In genomic region chr2:26131327-26131726, GRCm38 (mm10) we compare ENCODE assay signal across 29 mouse cellular contexts. TPM values are rescaled to one million over a fixed set of nuclear protein-coding genes. Genes with fewer than 3 reads are reported as not detected.
A peak's percentile ranks its signal among the peaks of the same experiment; 100 is the strongest.
DNase-seq lines count a peak whose midpoint lies in the region; ATAC-seq and TF ChIP-seq lines count a peak whose summit lies in the region.
"Had no signal": no experiment of that assay in that cellular context is flagged by ENCODE, and none has a peak within 500 bp of the region (broad histone marks: within the 10 kb centered on the region; RNA-seq: fewer than 3 reads in every experiment).

No protein-coding gene starts in this region.

- H3K9ac ChIP-seq in forebrain, embryonic 11.5 days (ENCODE audit: low read length): no peak overlapping the region
- no peak overlapping the region for H3K9ac ChIP-seq in liver, adult 2 months (ENCODE audit: low read depth, low read length)
- H3K9ac ChIP-seq in liver, postnatal 0 days (replicated peaks): no peak overlapping the region
- H3K9ac ChIP-seq: embryonic facial prominence, embryonic 13.5 days; forebrain, embryonic 13.5 days; intestine, embryonic 15.5 days; limb, embryonic 13.5 days; liver, embryonic 12.5 days had no signal

- 77% methylated on average over 2 of the region's 2 CpGs for WGBS in forebrain, embryonic 10.5 days
- WGBS in forebrain, embryonic 11.5 days: 81% methylated on average over 2 of the region's 2 CpGs
- WGBS in kidney, adult 2 months: 60% methylated on average over 2 of the region's 2 CpGs
- 12% methylated on average over 2 of the region's 2 CpGs for WGBS in liver, adult 2 months
- 60% methylated on average over 2 of the region's 2 CpGs for WGBS in liver, postnatal 0 days (ENCODE audit: insufficient replicate concordance)

- TF ChIP-seq POLR2A in kidney, adult 2 months (IDR thresholded peaks at IDR 0.05; ENCODE audit: low read depth, low read length): no peak
- TF ChIP-seq POLR2A in liver, adult 2 months (IDR thresholded peaks at IDR 0.05; ENCODE audit: extremely low read depth, insufficient read depth, low read length): no peak

- no peak overlapping the region for H3K4me3 ChIP-seq in forebrain, embryonic 10.5 days
- no peak overlapping the region for H3K4me3 ChIP-seq in forebrain, embryonic 11.5 days (ENCODE audit: low read depth, low read length)
- H3K4me3 ChIP-seq in kidney, adult 2 months (ENCODE audit: insufficient read depth, low read depth, low read length): no peak overlapping the region
- H3K4me3 ChIP-seq in liver, adult 2 months (ENCODE audit: insufficient read depth, low read depth, low read length): no peak overlapping the region
- no peak overlapping the region for H3K4me3 ChIP-seq in liver, postnatal 0 days (ENCODE audit: low read depth, low read length)
- H3K4me3 ChIP-seq: embryonic facial prominence, embryonic 13.5 days; erythroblast, embryonic 14.5 days; forebrain, embryonic 13.5 days; intestine, embryonic 15.5 days; limb, embryonic 13.5 days; liver, embryonic 12.5 days had no signal

- peak; percentile 47; the same call in 1 of the 2 replicates for TF ChIP-seq CTCF in kidney, adult 2 months (conservative IDR thresholded peaks at IDR 0.05; ENCODE audit: insufficient read depth, insufficient read length, low read depth, low read length)
- peak; percentile 60 for TF ChIP-seq CTCF in liver, adult 2 months (IDR thresholded peaks at IDR 0.05; ENCODE audit: low read depth, low read length)
- TF ChIP-seq CTCF in liver, postnatal 0 days (IDR thresholded peaks at IDR 0.05; ENCODE audit: low read depth): no peak

- H3K27me3 ChIP-seq in forebrain, embryonic 10.5 days (ENCODE audit: poor library complexity, severe bottlenecking): peaks cover 6% of the 10 kb centered on the region; the same call in 1 of the 2 replicates
- no peaks in the 10 kb centered on the region for H3K27me3 ChIP-seq in forebrain, embryonic 11.5 days (ENCODE audit: control insufficient read depth, insufficient read depth, low read length)
- no peaks in the 10 kb centered on the region for H3K27me3 ChIP-seq in kidney, adult 2 months (replicated peaks; ENCODE audit: control insufficient read depth, insufficient read depth, low read length)
- no peaks in the 10 kb centered on the region for H3K27me3 ChIP-seq in liver, adult 2 months (ENCODE audit: control insufficient read depth, insufficient read depth, low read length)
- no peaks in the 10 kb centered on the region for H3K27me3 ChIP-seq in liver, postnatal 0 days (ENCODE audit: insufficient read depth, low read length)
- H3K27me3 ChIP-seq: embryonic facial prominence, embryonic 13.5 days; forebrain, embryonic 13.5 days; intestine, embryonic 15.5 days; limb, embryonic 13.5 days had no signal

- no peak overlapping the region for H3K4me2 ChIP-seq in forebrain, embryonic 11.5 days (ENCODE audit: low read depth, low read length, severe bottlenecking)
- H3K4me2 ChIP-seq in liver, postnatal 0 days (ENCODE audit: low read depth, low read length): no peak overlapping the region
- H3K4me2 ChIP-seq: embryonic facial prominence, embryonic 13.5 days; forebrain, embryonic 13.5 days; heart, embryonic 11.5 days; intestine, embryonic 15.5 days; limb, embryonic 13.5 days; liver, embryonic 12.5 days had no signal

- no peaks in the 10 kb centered on the region for H3K9me3 ChIP-seq in forebrain, embryonic 10.5 days
- no peaks in the 10 kb centered on the region; the same call in 1 of the 2 replicates for H3K9me3 ChIP-seq in forebrain, embryonic 11.5 days (ENCODE audit: control insufficient read depth, low read length)
- no peaks in the 10 kb centered on the region for H3K9me3 ChIP-seq in liver, postnatal 0 days (ENCODE audit: low read length)
- H3K9me3 ChIP-seq: embryonic facial prominence, embryonic 13.5 days; forebrain, embryonic 13.5 days; intestine, embryonic 15.5 days; limb, embryonic 13.5 days; liver, embryonic 12.5 days had no signal

- peaks cover 35% of the 10 kb centered on the region for H3K4me1 ChIP-seq in forebrain, embryonic 10.5 days
- peaks cover 13% of the 10 kb centered on the region for H3K4me1 ChIP-seq in forebrain, embryonic 11.5 days (replicated peaks; ENCODE audit: control insufficient read depth, insufficient read depth, low read length)
- peaks cover 20% of the 10 kb centered on the region for H3K4me1 ChIP-seq in kidney, adult 2 months (ENCODE audit: control insufficient read depth, insufficient read depth, low read length)
- peaks cover 30% of the 10 kb centered on the region for H3K4me1 ChIP-seq in liver, adult 2 months (ENCODE audit: control insufficient read depth, insufficient read depth, low read length)
- peaks cover 24% of the 10 kb centered on the region for H3K4me1 ChIP-seq in liver, postnatal 0 days (ENCODE audit: insufficient read depth)

- DNase-seq in forebrain, embryonic 10.5 days (ENCODE audit: extremely low spot score, low spot score): no peak
- DNase-seq in forebrain, embryonic 11.5 days (ENCODE audit: low spot score): no peak
- peak; percentile 61 for DNase-seq in kidney, adult 2 months
- DNase-seq in kidney, adult 11 months: no peak
- DNase-seq in liver, adult 2 months (ENCODE audit: extremely low read depth, low read depth, low spot score): peak; percentile 82
- DNase-seq in liver, postnatal 0 days: no peak
- DNase-seq: adrenal gland, adult 8-10 months; cerebellum, adult 9-11 months; embryo, embryonic 11 days; gastrocnemius, postnatal 14 days; heart, adult 18-20 months; heart, postnatal 4 days; kidney, postnatal 10 days; lung, adult 18-20 months; lung, postnatal 4 days; midbrain, embryonic 14.5 days; right cerebral cortex, adult 18-20 months; thymus, adult 2 months; thymus, postnatal 4 days had no signal

- no peaks in the 10 kb centered on the region for H3K79me2 ChIP-seq in liver, adult 2 months (ENCODE audit: control insufficient read depth, insufficient read depth, low read length)

- H3K36me3 ChIP-seq in forebrain, embryonic 10.5 days (replicated peaks): peaks cover 10% of the 10 kb centered on the region
- H3K36me3 ChIP-seq in forebrain, embryonic 11.5 days (ENCODE audit: control insufficient read depth, insufficient read depth, low read length): no peaks in the 10 kb centered on the region
- H3K36me3 ChIP-seq in kidney, adult 2 months (ENCODE audit: control insufficient read depth, insufficient read depth, low read length): no peaks in the 10 kb centered on the region
- H3K36me3 ChIP-seq in liver, adult 2 months (ENCODE audit: control insufficient read depth, insufficient read depth, low read length): no peaks in the 10 kb centered on the region
- H3K36me3 ChIP-seq in liver, postnatal 0 days (replicated peaks; ENCODE audit: insufficient read depth, low read length): no peaks in the 10 kb centered on the region
- H3K36me3 ChIP-seq: intestine, embryonic 15.5 days had no signal

- TF ChIP-seq EP300 in liver, postnatal 0 days (IDR thresholded peaks at IDR 0.05; ENCODE audit: low read depth): no peak

- peak overlapping the region; percentile 36; the same call in 1 of the 2 replicates for H3K27ac ChIP-seq in forebrain, embryonic 10.5 days
- no peak overlapping the region for H3K27ac ChIP-seq in forebrain, embryonic 11.5 days (ENCODE audit: low read depth, low read length)
- no peak overlapping the region for H3K27ac ChIP-seq in kidney, adult 2 months (ENCODE audit: insufficient read depth, low read depth, low read length)
- peak overlapping the region; percentile 70 for H3K27ac ChIP-seq in liver, adult 2 months (replicated peaks; ENCODE audit: insufficient read depth, low read depth, low read length)
- H3K27ac ChIP-seq in liver, postnatal 0 days (ENCODE audit: low read depth): no peak overlapping the region
- H3K27ac ChIP-seq: embryonic facial prominence, embryonic 13.5 days; forebrain, embryonic 13.5 days; intestine, embryonic 15.5 days; limb, embryonic 13.5 days; liver, embryonic 12.5 days had no signal

- ATAC-seq in forebrain, embryonic 11.5 days (replicated peaks; ENCODE audit: low FRiP score): no peak
- ATAC-seq in liver, postnatal 0 days: no peak
- ATAC-seq in megakaryocyte, adult 5-6 weeks (ENCODE audit: poor library complexity, severe bottlenecking): no peak
- ATAC-seq: forebrain, embryonic 13.5 days; hindbrain, embryonic 16.5 days; intestine, embryonic 15.5 days; liver, embryonic 12.5 days; lung, postnatal 0 days had no signal

RNA-seq across cellular contexts. Expression of gene Nacc2, which starts 8.3 kb away (rescaled TPM):
- polyA plus RNA-seq in forebrain, embryonic 10.5 days (2016; fragmentation: Nextera tagmentation; extraction: Ambion mirVana): 4.9 and 5.8 TPM in 2 replicates
- polyA plus RNA-seq in forebrain, embryonic 11.5 days (2014; fragmentation: Nextera tagmentation; extraction: Ambion mirVana): 6.5 and 8.6 TPM in 2 replicates
- polyA plus RNA-seq in kidney, adult 2 months (2012; rRNA removed): 38.1 and 57.0 TPM in 2 replicates
- total RNA-seq in liver, adult 2 months (2014; rRNA removed): 6.0 and 10.5 TPM in 2 replicates
- 22.2 and 22.6 TPM in 2 replicates for polyA plus RNA-seq in liver, adult 2 months (2012; rRNA removed)
- 3.9 and 4.9 TPM in 2 replicates for polyA plus RNA-seq in liver, postnatal 0 days (2015; fragmentation: Nextera tagmentation; extraction: Ambion mirVana)
- total RNA-seq in megakaryocyte, adult 5-6 weeks (2015): 2.1 and 3.0 TPM in 2 replicates
- 1.7 and 3.6 TPM in 2 replicates for total RNA-seq in megakaryocyte, adult 5-6 weeks (2017)

Comparison
In these comparisons a context has a peak if more than half of its experiments do, and no peak if none do; other contexts are left out.
1. DNase-seq: peak in kidney, adult 2 months (single experiment) and liver, adult 2 months (single experiment); none in forebrain, embryonic 10.5 days (single experiment), forebrain, embryonic 11.5 days (single experiment), kidney, adult 11 months (single experiment) and liver, postnatal 0 days (single experiment).
2. H3K27ac ChIP-seq: peak in forebrain, embryonic 10.5 days (single experiment) and liver, adult 2 months (single experiment); none in forebrain, embryonic 11.5 days (single experiment), kidney, adult 2 months (single experiment) and liver, postnatal 0 days (single experiment).